Mouse (Mus musculus) MEL (cell line): Measurements from ENCODE around the gene Adamts16. TPM values are rescaled to one million over a fixed set of nuclear protein-coding genes. Genes with fewer than 3 reads are reported as not detected.

ENCODE experiments used
- DNase-seq: peaks from one replicate; pipeline ENCODE4 v3.0.0; 2011; ENCODE audit warnings: low read depth, low spot score
- H3K27ac ChIP-seq: 2 replicates; pipeline ENCODE4 v1.5.1; 2012; ENCODE audit warnings: low read depth, mild to moderate bottlenecking, control low read depth, low read length, moderate library complexity; ENCODE audit not compliant: control insufficient read depth
- H3K27me3 ChIP-seq, 2 experiments: fragments of 150-350 bp in 1 of 2; sonication (generic) in 1 of 2; 2 replicates each; pipeline ENCODE4 v1.6.1; 2012; ENCODE audit warnings: low read length in 2 of 2, mild to moderate bottlenecking in 2 of 2, improper control_type of control experiment in 1 of 2, moderate library complexity in 1 of 2; ENCODE audit not compliant: insufficient read depth in 2 of 2, control insufficient read depth in 1 of 2
- H3K36me3 ChIP-seq, 2 experiments: 2 replicates each; pipeline ENCODE4 v1.6.1; 2012 to 2014; ENCODE audit warnings: low read length in 2 of 2, improper control_type of control experiment in 1 of 2, inconsistent platforms in 1 of 2, mild to moderate bottlenecking in 1 of 2; ENCODE audit not compliant: insufficient read depth in 2 of 2, control insufficient read depth in 1 of 2
- H3K4me1 ChIP-seq, 2 experiments: fragments of 150-350 bp in 1 of 2; sonication (generic) in 1 of 2; 2 replicates each; pipeline ENCODE4 v1.6.1; 2012; ENCODE audit warnings: low read length in 2 of 2, improper control_type of control experiment in 1 of 2, mild to moderate bottlenecking in 1 of 2; ENCODE audit not compliant: insufficient read depth in 2 of 2, control insufficient read depth in 1 of 2
- H3K4me3 ChIP-seq, 2 experiments: fragments of 150-350 bp in 1 of 2; sonication (generic) in 1 of 2; 2 replicates each; pipeline ENCODE4 v1.5.1; 2012; ENCODE audit warnings: low read depth in 2 of 2, low read length in 2 of 2, mild to moderate bottlenecking in 2 of 2, moderate library complexity in 2 of 2, control low read depth in 1 of 2, improper control_type of control experiment in 1 of 2; ENCODE audit not compliant: control insufficient read depth in 1 of 2, insufficient read depth in 1 of 2
- H3K79me2 ChIP-seq: 2 replicates; pipeline ENCODE4 v1.6.1; 2012; ENCODE audit warnings: mild to moderate bottlenecking, low read length, moderate library complexity; ENCODE audit not compliant: control insufficient read depth, poor library complexity, insufficient read depth
- H3K9ac ChIP-seq: 2 replicates; pipeline ENCODE4 v1.6.1; 2012; ENCODE audit warnings: low read depth, mild to moderate bottlenecking, control low read depth, low read length, moderate library complexity; ENCODE audit not compliant: control insufficient read depth, poor library complexity, severe bottlenecking
- H3K9me3 ChIP-seq: fragments of 150-350 bp; sonication (generic); replicated peaks from 2 replicates; pipeline ENCODE4 v1.6.1; 2012; ENCODE audit warnings: mild to moderate bottlenecking, low read length, improper control_type of control experiment, moderate library complexity; ENCODE audit not compliant: insufficient read depth
- CHD2 ChIP-seq: IDR thresholded peaks from 2 replicates; pipeline ENCODE4 v1.6.1; 2011; ENCODE audit warnings: low read length, improper control_type of control experiment
- CTCF ChIP-seq, 3 experiments: IDR thresholded peaks in 2 of 3; conservative IDR thresholded peaks in 1 of 3; 2 replicates each; pipeline ENCODE4 v1.5.1; 2011 to 2012; ENCODE audit warnings: low read length in 3 of 3, low read depth in 2 of 3, mild to moderate bottlenecking in 2 of 3, improper control_type of control experiment in 1 of 3, inconsistent platforms in 1 of 3, mixed read lengths in 1 of 3, moderate library complexity in 1 of 3; ENCODE audit not compliant: control insufficient read depth in 1 of 3, insufficient read depth in 1 of 3, poor library complexity in 1 of 3, severe bottlenecking in 1 of 3
- ELF1 ChIP-seq: IDR thresholded peaks from 2 replicates; pipeline ENCODE4 v1.6.1; 2014; ENCODE audit warnings: low read depth, mild to moderate bottlenecking, inconsistent platforms, low read length, improper control_type of control experiment, moderate library complexity
- EP300 ChIP-seq, 2 experiments: IDR thresholded peaks; 2 replicates each; pipeline ENCODE4 v1.6.1; 2011; ENCODE audit warnings: improper control_type of control experiment in 2 of 2, low read length in 2 of 2, low read depth in 1 of 2, mild to moderate bottlenecking in 1 of 2
- ETS1 ChIP-seq: IDR thresholded peaks from 2 replicates; pipeline ENCODE4 v1.6.1; 2012; ENCODE audit warnings: low read depth, mild to moderate bottlenecking, inconsistent platforms, low read length, improper control_type of control experiment, moderate library complexity
- GABPA ChIP-seq: IDR thresholded peaks from 2 replicates; pipeline ENCODE4 v1.6.1; 2012; ENCODE audit warnings: low read depth, mild to moderate bottlenecking, inconsistent platforms, low read length, improper control_type of control experiment, moderate library complexity
- GATA1 ChIP-seq: IDR thresholded peaks from 2 replicates; pipeline ENCODE4 v1.6.1; 2011; ENCODE audit warnings: low read depth, low read length, improper control_type of control experiment
- HCFC1 ChIP-seq: IDR thresholded peaks from 2 replicates; pipeline ENCODE4 v1.6.1; 2012; ENCODE audit warnings: low read depth, mild to moderate bottlenecking, inconsistent platforms, low read length, improper control_type of control experiment, moderate library complexity
- JUND ChIP-seq: IDR thresholded peaks from 2 replicates; pipeline ENCODE4 v1.6.1; 2011; ENCODE audit warnings: low read depth, mild to moderate bottlenecking, improper control_type of control experiment, low read length
- MAFK ChIP-seq: IDR thresholded peaks from 2 replicates; pipeline ENCODE4 v1.6.1; 2011; ENCODE audit warnings: low read depth, mild to moderate bottlenecking, low read length, improper control_type of control experiment, borderline replicate concordance
- MAX ChIP-seq: IDR thresholded peaks from 2 replicates; pipeline ENCODE4 v1.6.1; 2011; ENCODE audit warnings: low read length, improper control_type of control experiment
- MAZ ChIP-seq: IDR thresholded peaks from 2 replicates; pipeline ENCODE4 v1.6.1; 2012; ENCODE audit warnings: low read depth, mild to moderate bottlenecking, inconsistent platforms, low read length, improper control_type of control experiment
- MEF2A ChIP-seq: IDR thresholded peaks from 2 replicates; pipeline ENCODE4 v1.6.1; 2014; ENCODE audit warnings: low read depth, mild to moderate bottlenecking, inconsistent platforms, low read length, improper control_type of control experiment; ENCODE audit not compliant: poor library complexity, insufficient replicate concordance, severe bottlenecking; ENCODE audit errors: extremely low read depth
- MXI1 ChIP-seq: IDR thresholded peaks from 2 replicates; pipeline ENCODE4 v1.6.1; 2011; ENCODE audit warnings: mild to moderate bottlenecking, low read depth, low read length, improper control_type of control experiment
- MYC ChIP-seq: IDR thresholded peaks from 2 replicates; pipeline ENCODE4 v1.6.1; 2011; ENCODE audit warnings: low read depth, mild to moderate bottlenecking, low read length, improper control_type of control experiment, moderate library complexity
- NRF1 ChIP-seq: IDR thresholded peaks from 2 replicates; pipeline ENCODE4 v1.6.1; 2014; ENCODE audit warnings: low read depth, mild to moderate bottlenecking, inconsistent platforms, low read length, improper control_type of control experiment, moderate library complexity; ENCODE audit not compliant: poor library complexity, insufficient read depth, severe bottlenecking
- POLR2AphosphoS2 ChIP-seq: IDR thresholded peaks from 2 replicates; pipeline ENCODE4 v1.6.1; 2011; ENCODE audit warnings: low read length, improper control_type of control experiment
- POLR2AphosphoS5 ChIP-seq: IDR thresholded peaks from 2 replicates; pipeline ENCODE4 v1.6.1; 2012; ENCODE audit warnings: low read depth, borderline replicate concordance, mild to moderate bottlenecking, inconsistent platforms, low read length, moderate library complexity, mixed read lengths
- SIN3A ChIP-seq: IDR thresholded peaks from 2 replicates; pipeline ENCODE4 v1.6.1; 2012; ENCODE audit warnings: low read length, improper control_type of control experiment, inconsistent platforms
- TCF12 ChIP-seq: IDR thresholded peaks from 2 replicates; pipeline ENCODE4 v1.6.1; 2014; ENCODE audit warnings: low read depth, mild to moderate bottlenecking, inconsistent platforms, low read length, improper control_type of control experiment, moderate library complexity
- UBTF ChIP-seq: IDR thresholded peaks from 2 replicates; pipeline ENCODE4 v1.6.1; 2012; ENCODE audit warnings: low read depth, mild to moderate bottlenecking, inconsistent platforms, low read length, improper control_type of control experiment, moderate library complexity, borderline replicate concordance; ENCODE audit not compliant: insufficient read depth
- USF2 ChIP-seq, 2 experiments: IDR thresholded peaks; 2 replicates each; pipeline ENCODE4 v1.6.1; 2011 to 2012; ENCODE audit warnings: improper control_type of control experiment in 2 of 2, low read length in 2 of 2, borderline replicate concordance in 1 of 2, inconsistent platforms in 1 of 2, low read depth in 1 of 2, mild to moderate bottlenecking in 1 of 2; ENCODE audit not compliant: insufficient read depth in 1 of 2
- ZKSCAN1 ChIP-seq: IDR thresholded peaks from 2 replicates; pipeline ENCODE4 v1.6.1; 2012; ENCODE audit warnings: low read depth, mild to moderate bottlenecking, inconsistent platforms, low read length, improper control_type of control experiment, moderate library complexity
- ZMIZ1 ChIP-seq: IDR thresholded peaks from 2 replicates; pipeline ENCODE4 v1.6.1; 2012; ENCODE audit warnings: low read depth, mild to moderate bottlenecking, inconsistent platforms, low read length, improper control_type of control experiment, moderate library complexity
- polyA plus RNA-seq, 2 experiments: library from polyadenylated mRNA; stranded (reverse) in 1 of 2; unstranded in 1 of 2; fragments of >175 nt in 1 of 2; fragments of >200 nt in 1 of 2; gene quantifications; 2 replicates each; pipeline versions ENCODE4 v1.2.1 to v1.2.4; 2012; ENCODE audit warnings: low replicate concordance in 2 of 2, low read depth in 1 of 2; ENCODE audit not compliant: insufficient read length in 2 of 2, insufficient read depth in 1 of 2, missing spikeins in 1 of 2
- total RNA-seq: library from RNA; depleted of rRNA; stranded (reverse); fragments of 300-350 nt; gene quantifications from 2 replicates; pipeline ENCODE4 v1.2.3, GENCODE M21; 2012

The Adamts16 gene
- total and polyA plus RNA-seq, 3 experiments = not detected

DNA sequence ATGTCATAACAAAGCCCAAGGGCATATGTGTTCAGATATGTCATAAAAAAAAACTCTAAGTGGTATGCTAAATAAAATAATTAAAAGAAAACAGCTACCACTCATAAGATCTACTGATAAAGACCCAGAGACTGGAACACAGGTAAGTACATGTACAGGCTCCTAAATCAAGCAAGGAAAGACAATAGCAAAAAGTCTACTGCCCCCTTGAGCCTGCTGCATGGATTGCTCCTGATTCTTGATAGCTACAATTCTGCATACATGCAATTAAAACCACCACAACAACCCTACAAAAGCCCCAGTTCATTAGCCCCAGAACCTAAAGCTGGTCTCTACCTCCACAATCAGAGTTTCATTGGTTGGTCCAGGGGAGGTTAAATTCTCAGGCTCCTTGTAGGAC lies 74.1 kb downstream of the Adamts16 start:
- DNase-seq = no peak
- no peaks in the 10 kb centered on the region for H3K27me3 ChIP-seq
- H3K4me1 ChIP-seq = no peaks in the 10 kb centered on the region
- no peaks in the 10 kb centered on the region for H3K36me3 ChIP-seq
- no peak overlapping the region for H3K4me3 ChIP-seq
- H3K27ac ChIP-seq = no peak overlapping the region
- H3K9me3 ChIP-seq = no peaks in the 10 kb centered on the region
- no peak overlapping the region for H3K9ac ChIP-seq
- TF ChIP-seq MAFK (no peak), CTCF (IDR thresholded peaks at IDR 0.05 in 2 of 3, conservative IDR thresholded peaks at IDR 0.05 in 1 of 3; ENCODE audit: control insufficient read depth in 1 of 3, insufficient read depth in 1 of 3, low read depth in 2 of 3, low read length in 3 of 3, poor library complexity in 1 of 3, severe bottlenecking in 1 of 3) (peak in 1 of 3 experiments; percentile 3; a peak in 1 of 6 replicates)
- TF ChIP-seq, all 39 proteins: peak for 1
- H3K79me2 ChIP-seq = no peaks in the 10 kb centered on the region

DNA sequence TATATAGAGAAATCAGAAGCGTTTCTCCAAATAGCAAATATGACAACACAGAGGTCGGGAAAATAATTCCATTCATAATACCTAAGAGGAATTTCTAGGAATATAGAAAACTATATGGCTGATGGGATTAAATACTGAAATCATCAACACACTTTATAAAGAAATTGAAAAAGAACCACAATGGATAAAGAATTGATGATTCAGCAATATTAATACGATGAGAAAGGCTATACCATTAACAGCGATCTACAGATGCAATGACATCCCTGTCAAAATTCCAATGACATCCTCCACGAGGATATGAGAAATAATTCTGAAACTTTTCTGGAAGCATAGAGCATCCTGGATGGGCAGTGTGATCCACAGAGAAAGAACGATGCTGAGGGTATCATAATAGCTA lies 76.9 kb downstream of the Adamts16 start:
- DNase-seq = no peak
- Histone ChIP-seq H3K36me3 (no peaks in the 10 kb centered on the region), H3K9ac (no peak overlapping the region)

DNA sequence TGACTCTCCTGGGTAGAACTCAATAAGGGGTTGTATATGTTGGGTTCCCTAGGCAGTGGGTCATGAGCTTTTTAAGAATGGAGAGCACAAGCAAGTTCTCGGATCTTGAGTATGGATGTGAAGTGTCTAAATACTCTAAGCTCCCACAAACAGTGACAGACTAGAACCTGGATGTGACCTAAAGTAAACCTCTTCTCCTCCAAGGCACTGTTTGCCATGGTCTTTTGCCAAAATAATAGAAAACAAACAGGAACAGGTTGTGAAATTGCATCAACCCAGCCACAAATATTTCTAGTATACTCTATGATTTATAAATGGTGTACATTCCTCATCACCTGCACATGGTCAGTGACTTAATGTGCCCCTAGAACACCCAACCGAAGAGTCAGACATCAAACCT lies 79.0 kb downstream of the Adamts16 start:
- Histone ChIP-seq H3K36me3 (no peaks in the 10 kb centered on the region), H3K9ac (no peak overlapping the region), H3K79me2 (no peaks in the 10 kb centered on the region), H3K4me3 (no peak overlapping the region), H3K27me3 (no peaks in the 10 kb centered on the region), H3K9me3 (no peaks in the 10 kb centered on the region), H3K27ac (no peak overlapping the region), H3K4me1 (no peaks in the 10 kb centered on the region)
- DNase-seq = no peak
- TF ChIP-seq HCFC1 = no peak
- no peak for TF ChIP-seq ELF1
- TF ChIP-seq SIN3A = no peak
- no peak for TF ChIP-seq MYC
- no peak for TF ChIP-seq MAX
- TF ChIP-seq JUND = no peak
- no peak for TF ChIP-seq EP300 (IDR thresholded peaks at IDR 0.05; ENCODE audit: low read depth in 1 of 2, low read length in 2 of 2)
- no peak for TF ChIP-seq POLR2AphosphoS2
- no peak for TF ChIP-seq MXI1
- no peak for TF ChIP-seq NRF1
- no peak for TF ChIP-seq ETS1
- TF ChIP-seq MAFK = no peak
- no peak for TF ChIP-seq ZMIZ1
- TF ChIP-seq POLR2AphosphoS5 = no peak
- no peak for TF ChIP-seq CHD2
- no peak for TF ChIP-seq TCF12
- TF ChIP-seq GABPA = no peak
- no peak for TF ChIP-seq USF2 (IDR thresholded peaks at IDR 0.05; ENCODE audit: borderline replicate concordance in 1 of 2, insufficient read depth in 1 of 2, low read depth in 1 of 2, low read length in 2 of 2)
- TF ChIP-seq MAZ = no peak

More for the DNA sequence above, 76.9 kb downstream of the Adamts16 start:
- TF ChIP-seq MEF2A (no peak), ZKSCAN1 (no peak), MXI1 (no peak), GATA1 (no peak), UBTF (no peak), USF2 (IDR thresholded peaks at IDR 0.05; ENCODE audit: borderline replicate concordance in 1 of 2, insufficient read depth in 1 of 2, low read depth in 1 of 2, low read length in 2 of 2) (no peak)
- H3K9me3 ChIP-seq = no peaks in the 10 kb centered on the region
- no peaks in the 10 kb centered on the region for H3K27me3 ChIP-seq
- H3K79me2 ChIP-seq = no peaks in the 10 kb centered on the region
- no peaks in the 10 kb centered on the region for H3K4me1 ChIP-seq
- no peak overlapping the region for H3K27ac ChIP-seq
- H3K4me3 ChIP-seq = no peak overlapping the region
